Mouse (Mus musculus): ENCODE measurements at regions not wholly inside any gene's neighbourhood (a gene's known extent, or its start where the extent isn't known, plus 50 kb on each side); places are given as distances from the start of the nearest gene placed in this dataset.
A peak's percentile ranks its signal among the peaks of the same experiment; 100 is the strongest.

- DNase-seq (ENCODE audit: extremely low spot score in 1 of 2, low spot score in 2 of 2), result no peak
- intact Hi-C loops (cut with DNase I), result no loop called here
Observed at GRCm38 (mm10) chr19:60408436-60408835, 59.7 kb downstream of the Prlhr start.

GRCm38 (mm10) chr19:60399425-60399824, 68.7 kb downstream of the Prlhr start:
- no peak for DNase-seq (ENCODE audit: extremely low spot score in 1 of 2, low spot score in 2 of 2)
- intact Hi-C loops (cut with DNase I), result no loop called here

DNA sequence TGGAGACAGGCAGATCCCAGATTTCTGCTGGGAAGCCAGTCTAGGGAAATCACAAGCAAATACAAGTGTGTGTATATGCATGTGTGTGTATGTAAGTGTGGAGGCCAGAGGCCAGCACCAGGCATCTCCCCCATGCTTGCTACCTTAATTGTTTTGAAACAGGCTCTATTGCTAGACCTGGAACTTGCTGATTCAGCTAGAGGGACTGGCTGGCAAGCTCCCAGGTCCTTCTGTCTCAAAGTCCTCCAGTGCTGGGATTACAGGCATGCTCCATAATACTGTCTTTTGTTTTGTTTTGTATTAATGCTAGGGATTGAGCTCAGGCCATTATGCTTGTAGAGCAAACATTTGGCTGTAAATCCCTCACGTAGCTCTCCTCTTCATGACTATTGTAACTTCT, 70.4 kb downstream of the Prlhr start:
- no peak for DNase-seq (ENCODE audit: extremely low spot score in 1 of 2, low spot score in 2 of 2)
- intact Hi-C loops (cut with DNase I), result no loop called here

- intact Hi-C loops (cut with DNase I), result no loop called here
Observed at GRCm38 (mm10) chr19:60396604-60397003, 71.5 kb downstream of the Prlhr start.

DNA sequence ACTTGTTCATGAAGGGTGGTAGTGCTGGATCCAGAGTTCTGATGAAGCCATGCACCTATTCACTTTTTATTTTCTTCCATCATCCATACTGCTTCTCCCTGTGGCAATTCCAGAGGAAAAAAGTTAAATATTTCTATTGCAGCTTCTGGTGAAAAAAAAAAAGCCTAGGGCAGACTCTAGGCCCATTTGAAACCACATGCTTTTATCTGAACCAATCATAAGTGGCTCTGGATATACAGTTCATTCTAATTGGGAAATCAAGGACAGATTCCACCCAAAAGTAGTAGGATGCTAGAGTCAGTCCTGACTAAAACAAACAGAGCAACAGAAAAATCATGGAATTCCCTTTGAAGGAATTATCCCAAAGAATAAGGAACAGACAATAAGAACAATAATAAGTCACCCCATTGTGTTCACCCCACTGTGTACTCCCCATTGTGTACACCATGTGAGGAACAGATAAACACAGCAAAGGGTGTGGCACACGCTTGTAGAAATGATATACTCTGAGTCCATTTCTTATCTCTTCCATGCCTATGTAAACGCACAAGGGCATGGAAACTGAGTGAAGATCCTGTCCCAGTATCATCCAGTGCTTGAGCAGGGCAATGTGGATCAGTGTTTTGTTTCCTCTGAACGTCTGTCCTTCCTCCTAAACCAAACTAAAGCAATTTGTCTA, 81.4 kb downstream of the Prlhr start:
- no peak for DNase-seq (ENCODE audit: extremely low spot score in 1 of 2, low spot score in 2 of 2)
- intact Hi-C loops (cut with DNase I), result no loop called here

More at GRCm38 (mm10) chr19:60396604-60397003, 71.5 kb downstream of the Prlhr start:
- DNase-seq (ENCODE audit: extremely low spot score in 1 of 2, low spot score in 2 of 2), result no peak

- DNase-seq (ENCODE audit: extremely low spot score in 1 of 2, low spot score in 2 of 2), result no peak
- intact Hi-C loops (cut with DNase I), result no loop called here
Observed at GRCm38 (mm10) chr19:60384721-60385120, 83.4 kb downstream of the Prlhr start.

DNA sequence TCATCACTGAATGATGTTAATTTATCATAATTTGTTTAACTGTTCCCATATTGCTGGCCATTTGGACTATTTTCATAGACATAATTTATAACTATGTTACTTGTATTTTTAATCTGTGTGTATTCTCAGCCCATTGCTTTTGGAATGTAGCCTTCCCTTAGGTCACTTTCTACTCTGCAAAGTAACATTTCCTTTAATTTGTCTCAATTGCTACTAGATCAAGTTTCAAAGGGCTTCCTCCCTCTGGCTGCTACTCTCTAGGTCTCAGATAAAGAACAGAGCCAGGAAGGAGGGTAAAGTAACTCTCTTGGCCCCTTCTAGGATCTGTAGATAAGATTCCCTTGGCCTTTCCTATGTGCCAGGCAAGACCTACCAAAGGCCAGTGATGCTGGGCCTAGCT, 85.4 kb downstream of the Prlhr start:
- intact Hi-C loops (cut with DNase I), result no loop called here
- DNase-seq (ENCODE audit: extremely low spot score in 1 of 2, low spot score in 2 of 2), result no peak

GRCm38 (mm10) chr19:60379030-60379605, 89.0 kb downstream of the Prlhr start:
- DNase-seq (ENCODE audit: extremely low spot score in 1 of 2, low spot score in 2 of 2), result no peak
- intact Hi-C loops (cut with DNase I), result no loop called here

GRCm38 (mm10) chr19:60363988-60364599, 104.0 kb downstream of the Prlhr start:
- intact Hi-C loops (cut with DNase I), result no loop called here
- no peak for DNase-seq (ENCODE audit: extremely low spot score in 1 of 2, low spot score in 2 of 2)

- no peak for DNase-seq (ENCODE audit: extremely low spot score in 1 of 2, low spot score in 2 of 2)
- intact Hi-C loops (cut with DNase I), result no loop called here
Observed at GRCm38 (mm10) chr19:60344911-60345310, 118.4 kb upstream of the Fam204a start.

DNA sequence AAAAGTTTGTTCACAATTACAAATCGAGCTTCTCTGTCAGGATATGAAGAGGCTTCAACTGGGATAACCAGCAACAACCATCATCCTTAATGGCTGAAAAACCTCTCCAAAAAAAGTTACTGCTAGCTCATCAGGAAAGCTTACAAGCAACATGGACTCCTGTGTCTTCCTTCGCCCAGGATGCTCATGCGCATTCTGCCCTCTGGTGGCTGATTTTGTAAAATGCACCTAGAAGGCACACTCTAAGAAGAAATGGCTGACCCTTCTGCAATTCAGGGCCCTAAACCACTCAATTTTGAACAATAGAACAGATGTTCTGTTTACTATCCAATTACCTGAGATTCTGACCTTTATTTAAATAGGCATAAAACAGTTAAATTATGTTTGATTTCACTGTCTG, 115.0 kb upstream of the Fam204a start:
- intact Hi-C loops (cut with DNase I), result no loop called here
- DNase-seq (ENCODE audit: extremely low spot score in 1 of 2, low spot score in 2 of 2), result peak; percentile 61 to 63

GRCm38 (mm10) chr19:60340234-60340633, 113.7 kb upstream of the Fam204a start:
- DNase-seq (ENCODE audit: extremely low spot score in 1 of 2, low spot score in 2 of 2), result peak in 1 of 2 experiments; percentile 26
- intact Hi-C loops (cut with DNase I), result no loop called here

DNA sequence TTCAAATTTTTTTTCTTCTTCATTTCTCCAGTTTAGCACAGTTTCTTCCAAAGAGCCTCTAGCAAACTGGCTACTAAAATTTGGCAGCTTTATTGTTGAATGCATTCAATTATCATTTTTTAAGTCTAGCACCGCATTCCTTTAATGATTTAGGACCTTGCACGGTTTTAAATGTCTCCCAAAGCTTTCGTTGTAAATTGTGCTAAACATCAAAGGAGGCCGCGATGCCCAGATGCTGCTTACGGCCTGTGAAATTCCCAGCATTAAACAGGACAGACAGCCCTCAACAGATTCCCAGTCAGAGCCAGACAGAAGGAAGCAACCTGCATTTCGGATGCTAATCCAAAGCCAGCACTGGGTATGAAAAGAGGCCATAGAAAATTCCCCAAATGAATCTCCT, 108.0 kb upstream of the Fam204a start:
- intact Hi-C loops (cut with DNase I), result no loop called here
- no peak for DNase-seq (ENCODE audit: extremely low spot score in 1 of 2, low spot score in 2 of 2)

GRCm38 (mm10) chr19:60328295-60328694, 101.8 kb upstream of the Fam204a start:
- intact Hi-C loops (cut with DNase I), result no loop called here
- no peak for DNase-seq (ENCODE audit: extremely low spot score in 1 of 2, low spot score in 2 of 2)

DNA sequence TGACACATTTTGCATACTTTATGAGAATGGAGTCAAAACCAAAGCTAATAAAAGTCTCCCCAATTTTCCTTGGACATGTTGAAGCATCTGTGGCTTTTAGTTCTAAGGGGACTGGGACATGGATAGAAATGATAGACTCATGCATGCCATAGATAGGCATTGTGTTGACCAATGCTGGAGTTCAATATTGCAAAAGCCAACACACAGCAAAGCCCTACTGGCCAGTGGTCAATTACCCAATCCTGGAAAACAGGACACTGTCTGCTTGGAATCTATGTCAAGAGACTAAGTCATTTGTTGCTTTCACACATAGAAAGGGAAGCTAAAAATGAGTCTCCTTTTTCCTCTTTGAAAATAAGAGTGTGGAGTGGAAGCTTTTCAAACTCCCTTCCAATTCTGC, 99.1 kb upstream of the Fam204a start:
- no peak for DNase-seq (ENCODE audit: extremely low spot score in 1 of 2, low spot score in 2 of 2)
- intact Hi-C loops (cut with DNase I), result no loop called here

GRCm38 (mm10) chr19:60325112-60325511, 98.6 kb upstream of the Fam204a start:
- intact Hi-C loops (cut with DNase I), result no loop called here

GRCm38 (mm10) chr19:60310591-60310990, 84.1 kb upstream of the Fam204a start:
- peak; percentile 67 to 69 for DNase-seq (ENCODE audit: extremely low spot score in 1 of 2, low spot score in 2 of 2)

More at GRCm38 (mm10) chr19:60325112-60325511, 98.6 kb upstream of the Fam204a start:
- peak; percentile 11 to 23 for DNase-seq (ENCODE audit: extremely low spot score in 1 of 2, low spot score in 2 of 2)

DNA sequence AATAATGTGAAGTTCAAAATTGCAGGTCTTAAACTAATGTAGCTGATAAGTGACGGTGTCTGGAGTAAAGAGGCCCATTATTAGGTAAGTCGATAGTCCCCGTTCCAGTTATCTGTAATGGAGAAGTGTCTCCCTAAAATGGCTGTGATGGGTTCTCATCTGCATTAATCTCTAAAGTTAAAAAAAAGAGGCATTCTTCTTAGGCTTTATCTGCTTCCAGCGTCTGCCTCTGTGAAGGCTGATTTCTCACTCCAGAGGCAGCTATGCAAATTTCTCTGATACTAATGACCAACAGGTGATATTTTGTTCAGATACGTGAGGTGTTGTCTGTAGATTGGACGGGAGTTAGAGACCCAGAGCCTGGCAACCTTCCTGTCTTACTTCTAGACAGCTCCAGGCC, 75.9 kb upstream of the Fam204a start:
- DNase-seq (ENCODE audit: extremely low spot score in 1 of 2, low spot score in 2 of 2), result no peak
- intact Hi-C loops (cut with DNase I), result no loop called here

More at GRCm38 (mm10) chr19:60310591-60310990, 84.1 kb upstream of the Fam204a start:
- intact Hi-C loops (cut with DNase I), result loop anchor here (5.0 to 10.0 kb wide), 2 partner anchors 858 to 896 kb away; no protein-coding TSS in a partner anchor

- DNase-seq (ENCODE audit: extremely low spot score in 1 of 2, low spot score in 2 of 2), result no peak
- intact Hi-C loops (cut with DNase I), result no loop called here
Observed at GRCm38 (mm10) chr19:60300891-60301290, 74.4 kb upstream of the Fam204a start.

DNA sequence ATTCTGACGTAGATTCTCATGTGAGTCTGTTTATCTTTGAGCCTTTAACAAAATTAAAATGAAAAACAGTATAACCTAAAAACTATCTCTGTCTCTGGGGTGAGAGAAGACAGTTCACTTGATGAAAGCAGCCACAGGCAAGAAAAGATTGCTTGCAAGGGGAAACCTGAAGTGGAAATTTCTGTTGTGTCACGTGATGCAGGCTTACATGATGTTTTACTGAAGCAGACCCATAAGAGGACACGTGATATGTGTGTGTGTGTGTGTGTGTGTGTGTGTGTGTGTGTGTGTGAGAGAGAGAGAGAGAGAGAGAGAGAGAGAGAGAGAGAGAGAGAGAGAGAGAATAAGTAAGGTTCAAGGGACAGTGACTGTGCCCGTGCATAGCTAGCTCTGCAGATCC, 63.7 kb upstream of the Fam204a start:
- no peak for DNase-seq (ENCODE audit: extremely low spot score in 1 of 2, low spot score in 2 of 2)
- intact Hi-C loops (cut with DNase I), result no loop called here
